Mouse (Mus musculus) kidney, embryonic 16.5 days (tissue): ENCODE results near the gene Thsd7b. TPM values are rescaled to one million over a fixed set of nuclear protein-coding genes. Genes with fewer than 3 reads are reported as not detected.

ENCODE experiments used
- ATAC-seq: fragments of 200-750 bp; cut with Nextera tagmentation; 2 replicates; pipeline ENCODE4 v1.8.0; 2017; ENCODE audit warnings: moderate TSS enrichment; ENCODE audit not compliant: low FRiP score, low TSS enrichment
- H3K27ac ChIP-seq: fragments of 300-500 bp; sonication (generic); 2 replicates; pipeline ENCODE4 v1.5.1; 2014; ENCODE audit warnings: low read length
- H3K27me3 ChIP-seq: fragments of 300-500 bp; sonication (generic); 2 replicates; pipeline ENCODE4 v1.6.1; 2014; ENCODE audit warnings: low read length, control low read depth, mixed read lengths; ENCODE audit not compliant: insufficient read depth
- H3K36me3 ChIP-seq: fragments of 300-500 bp; sonication (generic); 2 replicates; pipeline ENCODE4 v1.6.1; 2014; ENCODE audit warnings: low read length, control low read depth, mixed read lengths; ENCODE audit not compliant: insufficient read depth
- H3K4me1 ChIP-seq: fragments of 300-500 bp; sonication (generic); 2 replicates; pipeline ENCODE4 v1.6.1; 2014; ENCODE audit warnings: low read length, control low read depth, mixed read lengths; ENCODE audit not compliant: insufficient read depth
- H3K4me2 ChIP-seq: fragments of 300-500 bp; sonication (generic); replicated peaks from 2 replicates; pipeline ENCODE4 v1.6.1; 2014; ENCODE audit warnings: low read depth, low read length
- H3K4me3 ChIP-seq: fragments of 300-500 bp; sonication (generic); 2 replicates; pipeline ENCODE4 v1.5.1; 2014; ENCODE audit warnings: mild to moderate bottlenecking, low read length
- H3K9ac ChIP-seq: fragments of 300-500 bp; sonication (generic); replicated peaks from 2 replicates; pipeline ENCODE4 v1.6.1; 2014; ENCODE audit warnings: low read length
- H3K9me3 ChIP-seq: fragments of 300-500 bp; sonication (generic); 2 replicates; pipeline ENCODE4 v1.6.1; 2016; ENCODE audit warnings: low read length, control low read depth
- WGBS: fragments of 180-500 bp; shearing (Covaris S2); extraction: QIAGEN DNeasy Blood & Tissue Kit; methylation state at CpG from one replicate; pipeline ENCODE4 v1.1.7; 2014; 5-methylcytosine and 5-hydroxymethylcytosine counted together
- polyA plus RNA-seq: library from polyadenylated mRNA; unstranded; fragments of >200 nt; fragmentation: Nextera tagmentation; extraction: Ambion mirVana; gene quantifications from 2 replicates; pipeline ENCODE4 v1.2.1, GENCODE M21; 2015

Thsd7b gene
- polyA plus RNA-seq, 1 experiment from 2014 or later = 0.65 TPM

DNA sequence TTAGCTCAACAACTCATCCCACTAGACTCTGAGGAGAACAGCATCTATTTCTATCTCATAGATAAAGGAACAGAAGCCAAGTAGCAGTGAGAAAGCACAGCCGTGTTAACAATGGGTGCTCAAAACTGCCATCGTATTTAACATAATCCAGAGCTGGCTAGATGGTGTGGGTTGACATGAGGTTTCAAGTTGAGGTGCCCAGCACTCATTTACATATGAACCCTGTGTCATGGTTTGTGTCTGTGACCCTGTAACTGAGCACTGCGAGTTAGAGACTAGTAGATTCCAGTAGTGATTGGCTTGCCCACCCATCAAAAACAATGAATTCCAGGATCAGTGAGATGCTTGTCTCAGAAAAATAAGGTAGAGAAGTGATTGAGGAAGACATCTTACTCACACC is 270.1 kb downstream of the Thsd7b start:
- no peak overlapping the region for H3K4me3 ChIP-seq
- WGBS = 72% methylated on average over 3 of the region's 3 CpGs
- no peaks in the 10 kb centered on the region for H3K4me1 ChIP-seq
- no peaks in the 10 kb centered on the region for H3K27me3 ChIP-seq
- H3K9me3 ChIP-seq = no peaks in the 10 kb centered on the region
- no peak overlapping the region for H3K27ac ChIP-seq
- no peak overlapping the region for H3K9ac ChIP-seq
- ATAC-seq = no peak
- no peak overlapping the region for H3K4me2 ChIP-seq
- no peaks in the 10 kb centered on the region for H3K36me3 ChIP-seq

DNA sequence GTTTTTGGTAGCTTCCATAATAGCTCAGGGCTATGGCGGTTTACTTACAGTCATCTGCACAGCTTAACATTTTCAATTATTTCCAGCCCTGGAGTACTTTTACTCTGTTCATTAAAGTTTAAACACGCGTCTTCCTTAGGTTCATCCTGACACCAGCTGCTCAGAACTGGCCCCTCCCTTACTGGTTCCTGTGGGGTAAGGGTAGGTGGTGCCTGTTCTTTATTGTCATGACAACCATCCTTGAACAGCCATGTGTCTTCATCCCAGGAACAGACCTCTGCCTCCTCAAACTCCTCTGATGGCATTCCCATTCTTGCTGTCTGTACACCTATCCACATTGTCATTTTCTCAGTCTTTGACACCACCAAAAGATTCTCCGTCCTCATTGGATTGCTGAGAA is 285.0 kb downstream of the Thsd7b start:
- Histone ChIP-seq H3K36me3 (no peaks in the 10 kb centered on the region), H3K9ac (no peak overlapping the region), H3K4me1 (no peaks in the 10 kb centered on the region), H3K27ac (no peak overlapping the region), H3K4me2 (no peak overlapping the region), H3K9me3 (no peaks in the 10 kb centered on the region), H3K4me3 (no peak overlapping the region), H3K27me3 (no peaks in the 10 kb centered on the region)
- 73% methylated on average over 4 of the region's 4 CpGs for WGBS
- ATAC-seq = peak; percentile 77

DNA sequence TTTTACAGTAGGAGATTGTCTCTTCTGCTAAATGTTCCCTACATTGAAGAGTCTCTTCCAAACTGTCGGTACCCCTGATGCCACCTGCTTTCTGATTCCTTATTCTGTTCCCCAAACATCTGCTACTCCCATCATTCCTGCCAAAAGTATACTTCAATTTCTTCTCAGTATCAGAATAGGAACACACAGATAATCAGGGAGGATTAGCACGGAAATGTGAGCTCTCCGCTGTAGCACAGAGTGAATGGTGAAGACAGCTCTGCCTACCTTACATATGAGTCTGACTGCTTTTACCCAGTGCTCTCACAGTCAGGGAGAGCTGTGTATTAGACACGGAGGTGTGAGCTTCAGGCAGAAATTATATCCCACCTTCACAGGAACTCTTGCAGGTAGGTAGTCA is 286.0 kb downstream of the Thsd7b start:
- Histone ChIP-seq H3K4me1 (0 out of 2 replicates have a peak, but pooled peaks cover 3% of the 10 kb centered on the region), H3K27ac (no peak overlapping the region), H3K4me3 (no peak overlapping the region), H3K36me3 (no peaks in the 10 kb centered on the region), H3K27me3 (no peaks in the 10 kb centered on the region), H3K4me2 (no peak overlapping the region), H3K9me3 (no peaks in the 10 kb centered on the region), H3K9ac (no peak overlapping the region)
- no peak for ATAC-seq
- 72% methylated on average over 4 of the region's 4 CpGs for WGBS

DNA sequence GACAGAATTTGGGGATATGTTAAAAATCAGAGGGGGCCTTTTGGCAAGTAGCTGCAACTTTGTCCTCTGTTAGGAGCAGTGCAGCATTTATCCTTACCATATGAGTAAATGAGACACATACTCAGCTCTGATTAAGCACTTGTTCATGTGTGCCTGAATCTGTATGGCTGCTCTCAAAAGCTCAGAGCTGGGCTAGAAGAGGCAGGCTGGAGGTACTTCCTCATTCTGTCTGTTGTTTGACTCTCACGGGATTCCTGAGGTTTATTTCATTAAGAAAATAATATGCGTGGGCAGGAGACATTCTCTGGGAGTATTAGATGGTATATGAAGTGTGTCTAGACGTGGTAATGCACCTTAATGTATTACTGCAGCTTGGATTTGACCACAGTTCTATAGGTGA is 286.7 kb downstream of the Thsd7b start:
- H3K9me3 ChIP-seq = no peaks in the 10 kb centered on the region
- no peak overlapping the region for H3K9ac ChIP-seq
- H3K4me3 ChIP-seq = no peak overlapping the region
- 47% methylated on average over 3 of the region's 3 CpGs for WGBS
- H3K27me3 ChIP-seq = no peaks in the 10 kb centered on the region
- H3K4me2 ChIP-seq = no peak overlapping the region
- no peak overlapping the region for H3K27ac ChIP-seq
- H3K4me1 ChIP-seq = 0 out of 2 replicates have a peak, but pooled peaks cover 3% of the 10 kb centered on the region
- H3K36me3 ChIP-seq = no peaks in the 10 kb centered on the region
- ATAC-seq = no peak

DNA sequence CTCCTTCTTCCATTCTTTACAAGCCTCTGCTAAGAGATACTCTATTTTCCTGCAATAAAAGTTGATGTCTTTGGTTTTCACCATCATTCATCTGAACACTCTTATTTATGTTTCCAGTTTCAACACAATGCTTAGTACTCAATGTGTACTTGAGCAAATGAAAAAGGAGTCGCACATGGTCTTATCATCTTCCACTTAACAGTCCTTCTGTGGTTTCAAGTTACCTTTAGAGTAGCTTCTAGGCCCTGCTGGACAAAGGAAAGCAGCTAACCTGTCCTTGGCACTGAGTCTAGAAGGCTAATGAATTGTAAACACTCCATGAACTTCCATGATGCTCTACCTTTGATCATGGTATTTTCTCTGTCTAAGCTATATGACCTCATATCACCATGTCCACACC is 289.6 kb downstream of the Thsd7b start:
- Histone ChIP-seq H3K4me3 (no peak overlapping the region), H3K27me3 (no peaks in the 10 kb centered on the region), H3K4me1 (peaks cover 5% of the 10 kb centered on the region; the same call in 1 of the 2 replicates), H3K27ac (no peak overlapping the region), H3K36me3 (no peaks in the 10 kb centered on the region), H3K9ac (no peak overlapping the region), H3K9me3 (no peaks in the 10 kb centered on the region), H3K4me2 (no peak overlapping the region)
- peak; percentile 65 for ATAC-seq
- 20% methylated on average over 1 of the region's 1 CpGs for WGBS

DNA sequence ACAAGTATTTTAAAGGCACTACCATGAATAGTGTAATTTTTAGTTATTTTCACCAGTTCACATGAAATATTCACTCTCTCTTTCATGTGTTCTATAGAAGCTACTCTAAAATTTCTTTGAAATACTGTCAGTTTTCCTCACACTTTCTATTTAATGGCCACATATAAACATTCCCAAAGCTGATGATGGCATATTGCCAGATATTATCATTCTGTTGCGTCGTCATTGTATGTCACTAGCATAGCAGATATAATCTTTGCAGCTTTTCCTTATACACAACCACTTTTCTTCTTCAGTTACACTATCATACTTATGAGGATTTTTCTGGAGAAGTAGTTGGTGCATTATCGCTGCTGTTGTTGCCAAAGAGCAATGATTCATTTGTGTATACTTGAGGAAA is 297.4 kb downstream of the Thsd7b start:
- Histone ChIP-seq H3K9ac (no peak overlapping the region), H3K36me3 (no peaks in the 10 kb centered on the region), H3K27me3 (no peaks in the 10 kb centered on the region), H3K4me1 (peaks cover 2% of the 10 kb centered on the region; the same call in 1 of the 2 replicates), H3K9me3 (no peaks in the 10 kb centered on the region), H3K27ac (no peak overlapping the region), H3K4me3 (no peak overlapping the region), H3K4me2 (no peak overlapping the region)
- 78% methylated on average over 3 of the region's 3 CpGs for WGBS
- no peak for ATAC-seq

DNA sequence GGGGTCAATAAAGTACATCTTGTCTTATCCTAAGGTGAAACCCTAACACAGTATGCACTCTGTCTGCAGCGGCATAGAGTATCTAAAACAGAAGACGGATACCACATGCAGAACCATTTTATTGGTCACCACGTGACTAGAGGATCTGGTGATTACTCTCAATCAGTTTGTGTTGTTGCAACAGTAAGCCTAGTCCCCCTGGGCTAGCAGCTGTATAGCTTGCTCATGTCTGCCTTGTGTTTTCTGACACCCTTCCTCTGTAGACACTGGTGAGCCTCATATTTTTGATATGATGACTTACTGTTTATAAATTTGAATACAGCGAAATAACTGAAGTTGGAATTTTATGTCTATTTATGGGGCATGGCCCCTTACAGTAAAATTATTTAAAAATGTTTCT is 306.9 kb downstream of the Thsd7b start:
- Histone ChIP-seq H3K4me3 (no peak overlapping the region), H3K36me3 (no peaks in the 10 kb centered on the region), H3K4me2 (no peak overlapping the region), H3K27me3 (no peaks in the 10 kb centered on the region), H3K9me3 (no peaks in the 10 kb centered on the region), H3K9ac (no peak overlapping the region), H3K27ac (no peak overlapping the region), H3K4me1 (no peaks in the 10 kb centered on the region)
- WGBS = 73% methylated on average over 4 of the region's 4 CpGs
- ATAC-seq = no peak

DNA sequence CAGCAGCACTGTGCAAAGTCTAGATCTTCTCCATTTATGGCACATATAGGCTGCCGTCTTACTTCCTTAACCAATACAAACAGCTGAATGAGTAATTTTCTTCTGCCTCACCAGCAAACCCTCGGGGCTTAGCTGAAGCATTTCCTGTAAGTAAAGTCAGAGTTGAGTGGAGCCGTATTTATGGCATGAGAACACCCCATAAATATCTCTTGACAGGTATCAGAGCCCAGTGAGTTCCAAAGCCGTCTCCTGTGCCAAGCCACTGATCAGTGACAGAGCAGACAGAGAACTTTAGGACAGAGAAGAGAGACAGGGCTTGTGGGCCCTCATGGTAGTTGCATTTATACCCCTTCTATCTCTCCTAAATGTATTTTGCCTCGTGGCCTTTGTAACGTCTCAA is 313.5 kb downstream of the Thsd7b start:
- H3K9me3 ChIP-seq = no peaks in the 10 kb centered on the region
- no peak overlapping the region for H3K4me3 ChIP-seq
- no peaks in the 10 kb centered on the region for H3K27me3 ChIP-seq
- 23% methylated on average over 6 of the region's 6 CpGs for WGBS
- peaks cover 9% of the 10 kb centered on the region for H3K4me1 ChIP-seq
- no peak overlapping the region for H3K27ac ChIP-seq
- no peaks in the 10 kb centered on the region for H3K36me3 ChIP-seq
- peak; percentile 35; the same call in 1 of the 2 replicates for ATAC-seq
- no peak overlapping the region for H3K9ac ChIP-seq
- H3K4me2 ChIP-seq = no peak overlapping the region

DNA sequence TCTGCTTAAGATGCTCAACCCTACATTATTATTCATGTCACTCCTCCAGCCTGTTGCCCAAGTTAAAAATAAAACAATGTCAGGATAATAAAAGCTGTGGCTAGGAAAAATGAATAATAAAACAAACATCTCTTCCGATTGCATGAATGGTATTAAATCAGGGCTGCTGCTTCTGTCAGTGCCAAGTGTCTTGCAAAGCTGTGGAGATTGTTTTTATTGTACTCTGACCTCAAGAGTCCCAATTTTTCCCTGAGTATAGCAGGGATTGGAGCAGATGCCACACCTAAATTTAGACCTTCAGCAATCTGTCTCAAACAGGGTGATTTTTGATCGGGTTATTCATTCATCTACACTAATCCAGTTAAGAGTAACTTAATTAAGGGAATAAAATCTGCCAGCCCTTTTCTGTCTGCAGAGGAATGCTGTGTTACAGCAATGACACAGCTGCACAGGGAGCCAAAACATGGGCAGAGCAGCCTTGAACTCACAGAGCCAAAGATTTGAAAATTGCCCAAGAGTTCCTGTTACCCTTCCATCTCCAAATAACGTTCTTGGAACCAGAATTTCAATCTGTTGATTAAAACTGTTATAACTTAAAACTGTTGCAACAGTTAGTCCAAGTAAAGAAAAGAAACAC is 316.4 kb downstream of the Thsd7b start:
- Histone ChIP-seq H3K27ac (no peak overlapping the region), H3K4me3 (no peak overlapping the region), H3K4me1 (peaks cover 9% of the 10 kb centered on the region), H3K36me3 (no peaks in the 10 kb centered on the region), H3K9ac (no peak overlapping the region), H3K27me3 (no peaks in the 10 kb centered on the region), H3K9me3 (no peaks in the 10 kb centered on the region), H3K4me2 (no peak overlapping the region)
- ATAC-seq = no peak
- 40% methylated on average over 3 of the region's 3 CpGs for WGBS

DNA sequence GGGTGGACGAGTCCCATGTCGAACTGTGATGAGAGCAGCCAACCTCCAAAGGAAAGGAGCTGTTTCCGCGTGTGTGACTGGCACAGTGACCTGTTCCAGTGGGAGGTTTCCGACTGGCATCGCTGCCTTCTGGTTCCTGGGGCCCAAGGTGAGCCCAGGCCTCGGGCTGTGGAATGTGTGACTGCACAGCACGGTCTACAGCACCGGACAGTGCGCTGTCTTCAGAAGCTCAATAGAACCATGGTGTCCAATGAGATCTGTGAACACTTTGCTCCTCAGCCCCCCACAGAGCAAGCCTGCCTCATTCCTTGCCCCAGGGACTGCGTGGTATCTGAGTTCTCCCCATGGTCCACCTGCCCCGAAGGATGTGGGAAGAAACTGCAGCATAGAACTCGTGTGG is 322.3 kb downstream of the Thsd7b start:
- ATAC-seq = peak; percentile 35; the same call in 1 of the 2 replicates
- H3K4me2 ChIP-seq = no peak overlapping the region
- 0 out of 2 replicates have a peak, but pooled peaks cover under 1% of the 10 kb centered on the region for H3K4me1 ChIP-seq
- H3K4me3 ChIP-seq = no peak overlapping the region
- 72% methylated on average over 13 of the region's 13 CpGs for WGBS
- H3K36me3 ChIP-seq = no peaks in the 10 kb centered on the region
- no peaks in the 10 kb centered on the region for H3K9me3 ChIP-seq
- no peak overlapping the region for H3K9ac ChIP-seq
- no peak overlapping the region for H3K27ac ChIP-seq
- no peaks in the 10 kb centered on the region for H3K27me3 ChIP-seq
